Mouse (Mus musculus) erythroblast, adult 5-6 weeks (primary cell): ENCODE data around the gene Gm9112. TPM values are rescaled to one million over a fixed set of nuclear protein-coding genes. Genes with fewer than 3 reads are reported as not detected.
"Not testable (repeated sequence)": the region's sequence is repeated elsewhere in the genome, so short reads cannot be mapped to it uniquely, and the experiment has no call there.

Source experiments
- ATAC-seq: replicated peaks from 2 replicates; pipeline ENCODE4 v1.8.0; 2016; ENCODE audit warnings: moderate number of reproducible peaks, mild to moderate bottlenecking, moderate TSS enrichment, inconsistent platforms; ENCODE audit not compliant: poor library complexity, low FRiP score, severe bottlenecking
- total RNA-seq, 2 experiments: library from RNA; stranded (forward) in 1 of 2; stranded (reverse) in 1 of 2; fragments of 150-400 nt in 1 of 2; fragments of 200-764, 138-1000 nt in 1 of 2; gene quantifications; 2 replicates each; pipeline versions ENCODE4 v1.2.3 to v1.2.4; 2015 to 2017; ENCODE audit warnings: low replicate concordance in 2 of 2

Gm9112 gene
- not detected in 2 replicates for total RNA-seq (2015; ENCODE audit: low replicate concordance)
- total RNA-seq (2017; ENCODE audit: low replicate concordance), result not detected in 2 replicates

DNA sequence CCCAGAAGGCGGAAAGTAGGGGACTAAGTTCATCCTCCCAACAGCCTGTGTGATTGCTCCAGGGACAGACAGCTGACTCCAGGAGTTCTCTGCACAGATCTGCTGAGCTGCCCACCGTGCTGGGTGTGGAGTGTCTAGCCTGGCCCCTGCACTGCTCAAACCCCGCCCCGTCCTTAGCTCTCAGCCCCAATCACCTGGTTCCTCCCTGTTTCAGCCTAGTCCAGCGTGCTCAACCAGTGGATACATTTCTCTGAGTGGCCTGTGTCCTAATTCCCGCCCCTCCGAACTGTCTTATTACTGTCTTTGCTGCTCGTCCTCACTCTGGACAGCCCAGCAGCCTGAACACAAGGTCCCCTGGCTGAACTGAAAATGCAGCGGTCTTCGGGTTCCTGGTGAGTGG is at the start of gene Gm9112, which contains the start of gene Dmrtc1b:
Gene Gm9112 (minus strand): TSS at position 101 of the 400 bp plus-strand sequence.
Gene Dmrtc1b (plus strand): TSS at position 331 of the 400 bp plus-strand sequence.
- ATAC-seq, result not testable (repeated sequence)

DNA sequence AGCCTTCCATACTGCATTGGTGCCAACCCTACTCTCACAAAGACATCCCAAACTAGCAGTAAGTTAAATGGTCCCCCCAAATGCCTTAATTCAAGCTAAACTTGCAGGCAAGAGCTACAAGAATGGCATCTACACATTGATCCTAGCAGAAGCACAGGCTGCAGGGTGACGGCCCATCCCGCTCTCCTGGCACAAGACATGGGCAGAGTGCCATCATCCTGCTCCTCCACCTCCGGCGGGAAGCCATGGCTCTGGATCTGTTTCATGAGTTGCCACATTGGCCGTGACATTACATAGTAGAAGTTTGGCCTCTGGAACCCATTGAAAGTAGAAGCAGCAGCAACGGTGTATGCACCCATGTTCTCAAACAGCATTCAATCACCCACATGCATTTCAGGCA is 16.8 kb upstream of the Gm9112 start:
- not testable (repeated sequence) for ATAC-seq

DNA sequence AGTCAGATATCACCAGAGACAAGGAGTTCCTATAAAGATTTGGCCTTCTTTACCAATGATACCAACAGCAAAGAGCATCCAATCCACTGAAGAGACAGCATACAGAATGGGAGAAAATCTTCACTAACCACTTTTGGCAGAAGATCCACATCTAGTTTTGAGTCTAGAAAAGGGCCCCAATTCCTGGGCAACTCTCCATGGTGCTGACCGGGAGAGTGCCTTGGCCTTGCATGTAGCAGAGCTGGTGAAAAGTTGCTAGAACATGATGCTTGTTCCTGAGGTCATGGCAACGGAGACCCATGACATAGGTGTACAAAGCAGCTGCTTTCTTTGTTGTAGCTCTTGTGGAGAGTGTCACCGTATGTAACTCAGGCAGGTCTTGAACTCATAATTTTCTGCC is 6.8 kb downstream of the Gm9112 start:
- not testable (repeated sequence) for ATAC-seq

DNA sequence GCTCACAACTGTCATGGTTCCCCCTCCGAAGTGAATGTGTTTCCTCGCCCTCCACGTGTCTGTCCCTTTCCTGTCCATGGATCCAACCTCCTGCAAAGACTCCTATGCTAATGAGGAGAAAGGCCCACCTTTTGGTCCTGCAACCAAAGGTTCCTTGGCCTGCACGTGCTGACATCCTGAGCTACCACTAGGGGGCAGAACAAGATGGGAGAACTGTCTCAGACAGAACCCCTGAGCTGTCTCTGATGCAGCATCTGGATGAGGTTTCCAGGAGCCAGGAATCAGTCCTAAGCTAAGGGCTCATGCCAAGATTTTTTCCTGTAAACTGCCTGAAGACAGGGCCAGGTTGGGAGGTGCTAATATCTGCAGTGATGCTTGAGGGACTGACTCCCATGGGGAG is 18.2 kb downstream of the Gm9112 start:
- ATAC-seq, result not testable (repeated sequence)

DNA sequence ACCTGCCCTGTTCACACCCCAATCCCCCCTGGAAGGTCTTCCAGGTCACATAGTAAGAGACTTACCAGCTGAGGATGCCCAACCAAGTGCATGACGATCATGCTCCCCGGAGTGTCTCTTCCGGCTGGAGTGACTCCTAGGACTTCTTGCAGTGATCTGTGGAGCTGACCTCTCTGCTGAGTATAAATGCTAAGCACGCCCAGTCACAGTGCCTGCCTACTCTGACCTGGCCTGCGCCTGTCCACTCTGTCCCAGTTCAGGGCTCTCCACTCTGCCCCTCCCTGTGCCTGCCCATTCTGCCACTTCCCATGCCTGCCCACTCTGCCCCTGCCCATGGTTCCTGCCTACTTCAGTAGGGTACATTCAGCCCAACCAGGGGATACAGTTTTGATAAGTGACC is 20.6 kb downstream of the Gm9112 start, which contains the start of gene Gm3880:
Gene Gm3880 (minus strand): TSS at position 101 of the 400 bp plus-strand sequence.
- ATAC-seq, result not testable (repeated sequence)

DNA sequence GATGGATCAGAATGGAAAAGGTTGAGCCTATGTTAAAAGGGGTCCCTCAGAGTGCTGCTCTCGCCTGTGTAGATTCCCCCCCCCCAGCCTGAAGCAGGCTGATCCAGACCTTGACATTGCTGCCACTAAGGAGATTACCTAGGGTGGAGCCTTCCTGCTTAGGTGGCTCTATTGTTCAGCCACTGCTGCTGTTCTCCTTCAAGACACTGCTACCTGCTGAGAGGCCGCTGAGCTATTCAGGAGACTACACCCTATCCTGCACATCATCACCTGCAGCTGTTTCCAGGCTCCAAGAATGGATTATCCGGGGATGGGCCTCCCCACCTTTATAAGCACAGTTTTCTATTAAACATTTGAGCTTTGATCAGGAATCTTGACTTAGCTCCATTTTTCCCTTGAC is 22.7 kb downstream of the Gm9112 start:
- ATAC-seq, result not testable (repeated sequence)

DNA sequence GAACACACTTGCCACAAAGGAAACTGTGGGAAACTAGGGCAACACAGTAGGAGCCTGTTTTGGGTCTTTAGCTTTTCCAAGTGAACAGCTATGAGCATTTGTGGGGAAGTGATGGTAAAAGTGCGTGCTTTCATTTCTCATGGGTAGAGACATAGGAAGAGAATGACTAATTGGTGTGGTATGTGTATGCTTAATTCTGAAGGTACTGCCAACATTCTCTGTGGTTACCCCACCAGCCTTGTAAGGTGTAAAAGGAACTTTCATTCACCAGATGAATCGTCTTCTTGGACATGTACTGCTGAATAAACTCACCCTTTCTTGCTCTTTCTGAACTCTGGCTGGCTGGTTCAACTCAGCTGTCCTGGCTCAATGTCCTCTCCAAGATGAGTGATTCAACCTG is 40.8 kb downstream of the Gm9112 start:
- ATAC-seq, result no peak

DNA sequence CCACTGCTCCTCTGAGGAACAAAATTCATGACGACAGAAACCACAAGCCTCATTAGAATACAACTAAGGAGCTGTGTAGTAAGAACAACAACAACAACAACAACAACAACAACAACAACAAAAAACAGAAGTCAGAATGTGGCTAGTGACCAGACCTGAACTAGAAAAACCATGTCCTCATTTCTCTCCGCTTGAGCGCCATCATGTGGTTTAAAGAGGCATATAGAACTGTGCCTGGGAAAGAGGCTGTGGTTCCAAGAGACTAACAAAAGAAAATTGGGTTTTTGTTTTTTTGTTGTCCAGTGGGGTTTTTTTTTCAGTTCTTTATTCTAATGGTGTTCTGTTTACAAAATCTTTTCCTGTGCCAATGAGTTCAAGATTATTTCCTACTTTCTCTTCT is 46.7 kb downstream of the Gm9112 start:
- no peak for ATAC-seq

Other genes with a start within 250 kb of the Gm9112 start
- 0.84 and 7.3 TPM in 2 replicates for gene Hdac8, start 202.3 kb downstream of the Gm9112 start, total RNA-seq (2015; ENCODE audit: low replicate concordance)
- 4.1 and 8.8 TPM in 2 replicates for gene Hdac8, start 202.3 kb downstream of the Gm9112 start, total RNA-seq (2017; ENCODE audit: low replicate concordance)
- gene Phka1, start 63.4 kb downstream of the Gm9112 start, total RNA-seq (2015; ENCODE audit: low replicate concordance), result 0.38 and 2.1 TPM in 2 replicates
- gene Phka1, start 63.4 kb downstream of the Gm9112 start, total RNA-seq (2017; ENCODE audit: low replicate concordance), result 1.4 TPM in 2 replicates
- not detected in 2 replicates for gene Gm3880, start 20.7 kb downstream of the Gm9112 start, total RNA-seq (2015; ENCODE audit: low replicate concordance)
- gene Gm3880, start 20.7 kb downstream of the Gm9112 start, total RNA-seq (2017; ENCODE audit: low replicate concordance), result not detected in 2 replicates
- not detected in 2 replicates for gene Dmrtc1b, start 230 bp upstream of the Gm9112 start, total RNA-seq (2015; ENCODE audit: low replicate concordance)
- not detected in 2 replicates for gene Dmrtc1b, start 230 bp upstream of the Gm9112 start, total RNA-seq (2017; ENCODE audit: low replicate concordance)
- gene Dmrtc1c1, start 95.3 kb upstream of the Gm9112 start, total RNA-seq (2015; ENCODE audit: low replicate concordance), result not detected in 2 replicates
- not detected in 2 replicates for gene Dmrtc1c1, start 95.3 kb upstream of the Gm9112 start, total RNA-seq (2017; ENCODE audit: low replicate concordance)
- gene Dmrtc1c2, start 147.0 kb upstream of the Gm9112 start, total RNA-seq (2015; ENCODE audit: low replicate concordance), result not detected in 2 replicates
- not detected in 2 replicates for gene Dmrtc1c2, start 147.0 kb upstream of the Gm9112 start, total RNA-seq (2017; ENCODE audit: low replicate concordance)
- not detected in 2 replicates for gene 1700031F05Rik, start 160.3 kb upstream of the Gm9112 start, total RNA-seq (2015; ENCODE audit: low replicate concordance)
- gene 1700031F05Rik, start 160.3 kb upstream of the Gm9112 start, total RNA-seq (2017; ENCODE audit: low replicate concordance), result not detected in 2 replicates
- gene Dmrtc1a, start 201.1 kb upstream of the Gm9112 start, total RNA-seq (2015; ENCODE audit: low replicate concordance), result not detected in 2 replicates
- not detected in 2 replicates for gene Dmrtc1a, start 201.1 kb upstream of the Gm9112 start, total RNA-seq (2017; ENCODE audit: low replicate concordance)
- not detected in 2 replicates for gene 1700011M02Rik, start 201.3 kb upstream of the Gm9112 start, total RNA-seq (2015; ENCODE audit: low replicate concordance)
- gene 1700011M02Rik, start 201.3 kb upstream of the Gm9112 start, total RNA-seq (2017; ENCODE audit: low replicate concordance), result not detected in 2 replicates
- not detected in 2 replicates for gene 1700018G05Rik, start 220.7 kb upstream of the Gm9112 start, total RNA-seq (2015; ENCODE audit: low replicate concordance)
- not detected in 2 replicates for gene 1700018G05Rik, start 220.7 kb upstream of the Gm9112 start, total RNA-seq (2017; ENCODE audit: low replicate concordance)